Mouse (Mus musculus): ENCODE data around the gene Ptbp3. TPM values are rescaled to one million over a fixed set of nuclear protein-coding genes. Genes with fewer than 3 reads are reported as not detected.
A peak's percentile ranks its signal among the peaks of the same experiment; 100 is the strongest.
"Not testable (repeated sequence)": the region's sequence is repeated elsewhere in the genome, so short reads cannot be mapped to it uniquely, and the experiment has no call there.

The Ptbp3 gene
- 10 to 100 TPM; 27.4 to 30.2 TPM for total RNA-seq (2021)
- long read RNA-seq, experiment 1, full-length matches to known transcripts, result 2 of 4 reads
- long read RNA-seq, experiment 1, partial matches to known transcripts, result 0 of 4 reads
- long read RNA-seq, experiment 1, other reads (novel, unspliced or antisense), result 2 of 4 reads
- long read RNA-seq, experiment 2, full-length matches to known transcripts, result 2 of 2 reads
- long read RNA-seq, experiment 2, partial matches to known transcripts, result 0 of 2 reads
- long read RNA-seq, experiment 2, other reads (novel, unspliced or antisense), result 0 of 2 reads

DNA sequence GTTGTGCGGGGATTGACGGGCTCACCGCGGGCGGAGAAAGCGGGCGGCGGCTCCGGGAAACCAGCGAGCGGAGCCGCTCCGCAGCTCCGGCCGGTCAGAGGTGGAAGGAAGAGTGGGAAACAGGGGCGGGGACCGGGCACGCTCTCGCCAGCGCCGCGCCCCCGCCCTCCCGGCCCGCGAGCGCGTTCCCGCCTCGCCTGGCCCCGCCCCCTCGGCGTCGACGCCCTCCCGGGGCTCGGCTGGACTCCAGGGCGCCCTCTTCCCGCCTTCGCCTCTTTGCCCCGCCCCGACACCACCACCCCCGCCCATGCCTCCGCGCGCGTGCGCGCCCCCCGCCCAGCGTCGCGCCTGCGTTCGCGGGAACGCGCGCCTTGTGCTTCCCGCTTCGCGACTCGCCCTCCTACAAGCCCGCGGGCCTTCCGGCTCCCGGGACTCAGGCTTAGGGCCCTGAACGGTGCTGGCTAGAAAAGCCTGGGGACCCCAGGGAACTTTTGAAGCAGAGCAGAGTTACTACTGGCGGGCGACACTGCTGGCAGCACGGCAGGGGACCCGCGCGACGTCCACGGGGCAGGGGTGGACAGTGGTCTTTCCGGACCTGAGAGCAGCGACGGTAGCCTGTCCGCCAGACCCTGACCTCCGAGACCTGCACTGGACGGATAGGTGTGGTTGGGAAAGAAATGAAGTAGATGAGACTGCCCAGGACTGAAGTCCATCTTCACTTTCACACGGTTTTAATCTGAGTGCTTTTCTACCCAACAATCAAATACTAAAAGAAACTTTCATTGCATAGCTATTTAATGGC lies at the start of gene Ptbp3:
Gene Ptbp3, minus strand, starts transcription at position 190 of the 802 bp plus-strand sequence.
- peak; percentile 84 to 92 for DNase-seq (ENCODE audit: low spot score in 2 of 2)

DNA sequence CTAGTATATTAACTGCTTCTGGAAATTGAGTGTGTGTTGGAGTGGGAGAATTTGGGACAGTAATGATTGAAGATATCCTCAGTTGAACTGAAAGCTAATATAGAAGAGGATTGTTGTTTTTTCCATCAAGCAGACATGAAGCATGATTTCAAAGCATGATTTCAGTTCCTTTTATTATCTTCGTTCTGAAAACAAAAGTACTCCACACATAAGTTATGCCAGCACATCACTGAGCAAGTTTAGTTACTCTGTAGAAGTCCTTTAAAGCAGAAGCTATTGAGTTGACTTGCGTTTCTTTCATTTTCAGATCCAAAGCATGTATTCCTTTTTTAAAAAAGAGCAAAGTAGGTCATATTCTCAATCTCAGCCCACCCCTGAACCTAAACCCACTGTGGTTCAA lies 47.4 kb upstream of the Ptbp3 start:
- no peak for DNase-seq (ENCODE audit: low spot score in 2 of 2)

DNA sequence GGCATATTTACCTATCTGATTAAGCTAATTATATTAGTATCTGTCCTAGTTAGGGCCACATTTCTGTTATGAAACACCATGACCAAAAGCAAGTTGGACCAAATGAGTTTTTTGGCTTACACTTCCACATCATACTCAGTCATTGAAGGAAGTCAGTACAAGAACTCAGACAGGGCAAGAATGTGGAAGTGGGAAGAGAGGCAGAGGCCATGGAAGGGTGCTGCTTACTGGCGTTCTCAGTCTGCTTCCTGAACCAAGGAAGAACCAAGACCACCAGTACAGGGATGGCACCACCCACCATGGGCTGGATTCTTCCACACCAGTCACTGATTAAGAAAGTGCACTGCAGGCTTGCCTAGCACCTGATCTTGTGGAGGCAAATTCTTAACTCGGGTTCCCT lies 45.5 kb upstream of the Ptbp3 start:
- DNase-seq (ENCODE audit: low spot score in 2 of 2), result no peak

DNA sequence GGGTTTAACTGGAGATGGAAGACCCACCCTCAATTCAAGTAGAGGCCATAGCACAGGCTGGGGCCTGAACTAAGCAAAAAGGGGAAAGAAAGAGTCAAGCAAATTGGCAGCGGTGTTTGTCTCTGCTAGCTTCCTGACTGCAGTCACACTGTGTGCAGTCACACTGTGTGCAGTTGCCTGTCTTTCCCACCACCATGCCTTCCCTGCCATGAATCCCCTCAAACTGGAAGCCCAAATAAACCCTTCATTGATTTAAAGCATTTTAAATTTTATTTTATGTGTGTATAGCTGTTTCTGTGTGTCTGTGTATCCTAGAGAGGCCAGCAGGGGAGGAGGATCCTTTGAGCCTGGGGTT lies 38.7 kb upstream of the Ptbp3 start:
- DNase-seq (ENCODE audit: low spot score in 2 of 2), result no peak

DNA sequence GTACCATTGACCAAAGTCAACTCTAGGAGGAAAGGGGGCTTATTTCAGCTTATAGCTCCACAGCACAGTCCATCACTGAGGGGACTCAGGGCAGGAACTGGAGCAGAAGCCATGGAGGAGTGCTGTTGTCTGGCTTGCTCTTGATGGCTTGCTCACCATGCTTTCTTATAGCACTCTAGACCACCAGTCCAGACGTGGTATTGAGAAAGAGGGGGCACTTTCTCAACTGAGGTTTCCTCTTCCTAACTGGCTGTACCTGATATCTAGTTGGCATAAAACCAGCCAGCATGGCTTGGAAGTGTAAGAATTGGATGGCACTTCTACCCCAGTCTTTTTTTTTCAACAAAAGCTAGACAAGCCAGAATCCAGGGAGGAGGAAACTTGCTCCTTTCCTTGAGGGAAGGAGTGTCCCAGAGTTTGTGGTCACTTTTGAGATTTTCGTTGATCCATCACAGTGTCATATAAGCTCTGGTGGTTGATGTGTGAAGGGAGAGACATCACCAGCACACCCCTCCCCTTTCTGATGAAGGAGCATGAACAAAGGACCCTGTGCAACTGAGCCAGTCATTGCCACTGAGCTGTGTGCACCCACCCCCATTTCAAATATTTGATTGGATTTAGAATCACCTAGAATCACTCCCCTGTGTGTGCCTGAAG lies 38.2 kb upstream of the Ptbp3 start:
- no peak for DNase-seq (ENCODE audit: low spot score in 2 of 2)

DNA sequence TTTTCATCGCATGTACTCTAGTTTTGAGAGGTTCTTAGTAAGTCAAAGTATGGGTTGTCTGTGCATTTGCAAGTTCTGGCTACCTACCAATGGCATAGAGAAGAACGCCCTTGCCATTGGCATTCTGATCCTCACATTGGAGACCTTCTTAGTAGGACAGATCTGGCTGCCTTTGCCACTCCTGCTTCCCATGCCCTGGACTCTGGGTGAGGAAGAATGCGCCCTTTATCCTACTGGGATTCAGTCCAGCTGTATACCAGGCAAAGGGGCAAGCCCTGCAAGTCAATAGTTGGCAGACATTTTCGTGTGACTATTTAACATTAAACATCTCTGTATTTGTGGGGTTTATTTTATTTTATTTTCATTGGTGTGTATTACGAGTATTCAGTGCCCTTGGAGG lies 35.9 kb upstream of the Ptbp3 start:
- DNase-seq (ENCODE audit: low spot score in 2 of 2), result peak in 1 of 2 experiments; percentile 35

DNA sequence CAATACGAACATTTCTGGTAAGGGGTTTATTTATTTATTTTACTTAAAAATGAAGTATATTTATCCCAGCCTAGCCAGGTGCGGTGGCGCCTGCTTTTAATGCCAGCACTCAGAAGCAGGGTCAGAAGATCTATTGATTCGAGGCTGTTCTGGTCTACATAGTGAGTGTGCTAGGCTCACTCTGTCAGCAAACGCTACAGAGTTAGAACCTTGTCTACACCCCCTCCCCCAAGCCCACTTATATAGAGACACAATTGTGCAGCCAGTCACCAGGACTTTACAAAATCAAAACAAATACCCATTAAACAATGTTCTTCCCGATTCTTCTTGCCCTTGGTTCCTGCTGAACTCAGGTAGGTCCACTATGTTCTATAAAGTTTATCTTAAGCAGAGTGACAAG lies 33.0 kb upstream of the Ptbp3 start:
- DNase-seq (ENCODE audit: low spot score in 2 of 2), result no peak

DNA sequence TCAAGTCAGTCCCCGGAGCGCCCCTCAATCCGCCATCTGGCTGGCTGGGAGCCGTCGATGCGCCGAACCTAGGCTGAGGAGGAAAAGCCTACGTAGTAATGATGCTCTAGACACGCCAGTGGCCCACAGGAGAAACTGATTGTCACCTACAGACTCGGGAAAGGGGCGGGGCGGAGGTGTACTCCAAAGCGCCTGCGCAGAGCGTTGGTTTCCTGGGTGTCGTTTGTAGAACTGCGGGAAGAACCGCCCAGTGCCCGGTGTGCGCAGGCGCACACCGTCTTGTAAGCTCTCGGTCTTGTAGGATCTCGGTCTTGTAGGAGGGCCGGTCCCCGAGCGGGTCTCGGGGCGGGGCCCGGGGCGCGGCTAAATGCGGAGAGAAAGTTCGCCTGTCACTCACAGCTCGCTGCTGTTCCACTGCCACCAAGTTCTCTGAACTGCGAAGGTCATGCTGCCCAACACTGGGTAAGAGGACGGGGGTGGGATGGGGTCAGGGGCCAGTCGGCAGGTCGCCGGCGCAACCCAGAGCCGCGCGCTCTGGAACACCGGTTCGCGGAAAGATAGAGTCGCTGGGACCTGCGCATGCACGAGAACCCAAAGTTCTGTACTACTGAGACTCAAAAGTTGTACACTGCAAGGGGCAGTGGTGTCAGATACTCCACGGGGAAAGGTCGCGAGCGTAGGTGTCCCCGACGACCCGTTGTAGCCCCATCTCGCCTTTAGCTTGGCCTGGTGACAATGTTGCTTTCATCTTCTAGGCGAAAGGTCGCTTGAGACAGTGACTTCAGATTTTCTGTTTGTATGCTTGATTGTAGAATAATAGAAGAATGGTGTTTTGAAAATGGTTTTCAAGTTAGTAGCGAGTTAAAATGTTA lies 32.4 kb upstream of the Ptbp3 start, which contains the start of gene Hsdl2:
Gene Hsdl2, plus strand, starts transcription at position 250 of the 872 bp plus-strand sequence.
- DNase-seq (ENCODE audit: low spot score in 2 of 2), result peak; percentile 97 to 99

DNA sequence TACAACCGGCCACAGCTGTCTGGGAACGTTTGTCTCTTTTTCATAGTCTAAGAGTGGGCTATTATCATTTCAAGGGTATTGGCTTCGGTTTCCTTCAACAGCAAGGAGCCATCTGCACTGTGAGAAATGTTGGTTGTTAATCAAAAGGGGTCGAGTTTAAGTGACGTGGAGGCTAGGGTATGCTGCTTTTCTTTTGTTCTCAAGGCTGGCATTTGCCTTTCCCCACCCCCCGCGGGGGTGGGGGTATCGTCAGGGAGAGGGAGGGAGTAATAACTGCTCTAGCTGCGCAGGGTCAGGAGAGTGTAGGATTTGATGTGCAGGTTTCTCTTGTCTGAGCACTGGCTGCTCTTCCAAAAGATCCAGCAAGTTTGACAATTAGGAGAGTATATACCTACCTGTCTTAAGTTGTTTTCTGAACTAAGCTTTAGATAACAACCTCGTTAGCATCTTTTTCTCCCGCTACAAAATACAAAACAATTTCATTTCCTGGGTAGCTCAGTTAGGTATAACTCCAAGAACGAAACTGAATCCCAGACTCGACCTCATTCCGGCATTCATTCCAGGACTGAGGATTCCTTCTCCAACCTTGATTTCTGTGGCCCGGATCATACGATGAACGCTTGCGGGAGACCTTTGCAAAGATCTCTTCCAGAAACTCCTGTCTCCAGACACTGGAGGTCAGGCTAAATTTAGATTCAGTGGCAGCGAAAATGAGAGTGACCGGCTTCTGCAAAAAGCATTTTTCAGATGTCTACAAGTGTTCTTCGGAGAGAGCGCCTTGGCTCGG lies 31.5 kb upstream of the Ptbp3 start:
- peak; percentile 29 to 40 for DNase-seq (ENCODE audit: low spot score in 2 of 2)

DNA sequence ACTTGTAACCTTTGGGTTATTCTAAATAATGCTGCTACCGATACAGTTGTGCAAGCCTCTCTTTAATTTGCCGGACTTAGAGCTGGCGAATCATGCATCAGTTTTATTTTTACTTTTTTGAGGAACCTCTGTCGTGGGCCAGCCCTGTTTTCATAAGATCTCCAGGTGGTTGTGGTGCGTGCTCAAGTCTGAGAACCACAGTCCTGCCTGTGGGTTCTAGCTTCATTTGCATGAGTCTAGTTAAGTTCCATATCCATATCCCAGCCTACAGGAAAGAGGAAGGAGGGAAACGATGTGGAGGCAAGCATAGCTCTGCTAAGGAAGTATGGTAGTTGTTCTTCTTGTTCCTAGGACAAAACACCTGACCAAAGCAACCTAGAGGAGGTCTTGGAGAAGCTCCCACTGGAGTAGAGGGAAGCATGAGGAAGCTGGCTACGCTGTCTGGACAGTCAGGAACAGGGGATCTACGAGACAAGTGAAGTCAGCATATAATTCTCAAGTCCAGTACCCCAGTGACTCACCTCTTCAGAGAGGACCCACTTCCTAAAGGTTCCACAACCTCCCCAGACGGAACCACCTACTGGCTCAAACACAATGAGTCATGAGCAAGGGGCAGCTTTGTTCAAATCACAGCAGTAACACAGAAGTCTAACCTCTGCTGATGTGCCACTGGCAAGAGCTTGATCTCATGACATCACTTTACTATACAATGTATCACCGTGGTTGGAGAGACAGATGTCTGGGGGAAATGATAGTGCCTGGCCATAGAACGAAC lies 26.2 kb upstream of the Ptbp3 start:
- no peak for DNase-seq (ENCODE audit: low spot score in 2 of 2)

DNA sequence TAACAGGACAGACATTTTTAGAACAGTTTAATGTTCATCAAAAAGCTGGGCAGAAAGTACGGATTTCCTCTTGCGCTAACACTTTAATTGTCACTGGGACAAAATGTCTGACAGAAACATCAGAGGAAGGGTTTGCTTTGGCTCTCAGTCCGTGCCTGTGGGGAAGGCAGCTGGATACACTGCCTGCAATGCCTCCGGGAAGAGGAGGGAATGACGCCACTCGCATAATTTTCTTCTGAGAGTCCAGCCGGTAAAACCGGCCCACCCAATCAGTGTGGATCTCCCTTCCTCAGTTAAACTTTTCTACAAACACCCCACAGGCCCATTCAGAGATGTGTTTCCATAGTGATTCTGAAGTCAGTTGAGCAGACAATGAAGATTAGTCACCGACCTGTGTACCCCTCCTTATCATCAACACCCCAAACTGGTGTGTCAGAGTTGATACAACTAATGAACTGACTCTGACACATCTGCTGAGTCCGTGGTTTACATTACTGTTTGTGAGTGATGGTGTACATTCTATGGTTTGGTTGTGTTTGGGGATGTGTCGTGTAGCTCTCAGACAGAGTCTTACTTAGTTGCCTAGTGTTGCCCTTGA lies 23.5 kb upstream of the Ptbp3 start:
- DNase-seq (ENCODE audit: low spot score in 2 of 2), result no peak

DNA sequence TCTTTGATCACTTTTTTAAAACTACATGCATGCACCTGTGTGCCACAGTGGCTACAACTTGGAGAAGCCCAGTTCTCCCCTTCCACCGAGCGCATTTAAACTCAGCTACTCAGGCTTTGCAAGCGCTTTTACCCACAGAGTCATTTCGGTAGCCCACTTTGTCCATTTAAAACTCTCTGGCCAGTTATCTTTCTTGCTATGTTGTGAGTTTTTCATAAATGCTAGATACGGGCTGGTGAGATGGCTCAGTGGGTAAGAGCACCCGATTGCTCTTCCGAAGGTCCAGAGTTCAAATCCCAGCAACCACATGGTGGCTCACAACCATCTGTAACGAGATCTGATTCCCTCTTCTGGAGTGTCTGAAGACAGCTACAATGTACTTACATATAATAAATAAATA lies 21.4 kb upstream of the Ptbp3 start:
- DNase-seq (ENCODE audit: low spot score in 2 of 2), result not testable (repeated sequence)

DNA sequence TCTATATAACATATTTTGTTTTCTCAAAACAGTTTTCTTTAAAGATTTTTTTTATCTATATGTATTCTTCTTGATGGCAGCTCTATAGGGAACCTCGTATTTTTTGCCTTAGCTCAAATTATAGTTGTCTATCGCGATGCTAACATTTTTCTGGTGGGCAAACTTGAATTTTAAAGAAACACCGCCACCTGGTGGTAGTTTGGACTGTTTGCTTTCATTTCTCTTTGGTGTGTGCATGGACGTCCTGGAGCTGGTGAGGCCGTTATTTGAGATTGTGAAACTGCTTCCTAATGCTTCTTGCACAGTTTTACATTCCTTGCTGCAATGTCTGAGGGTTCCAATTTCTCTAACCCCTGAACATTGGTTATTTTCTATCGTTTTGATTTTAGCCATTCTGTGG lies 20.4 kb upstream of the Ptbp3 start:
- peak; percentile 68 to 89 for DNase-seq (ENCODE audit: low spot score in 2 of 2)

DNA sequence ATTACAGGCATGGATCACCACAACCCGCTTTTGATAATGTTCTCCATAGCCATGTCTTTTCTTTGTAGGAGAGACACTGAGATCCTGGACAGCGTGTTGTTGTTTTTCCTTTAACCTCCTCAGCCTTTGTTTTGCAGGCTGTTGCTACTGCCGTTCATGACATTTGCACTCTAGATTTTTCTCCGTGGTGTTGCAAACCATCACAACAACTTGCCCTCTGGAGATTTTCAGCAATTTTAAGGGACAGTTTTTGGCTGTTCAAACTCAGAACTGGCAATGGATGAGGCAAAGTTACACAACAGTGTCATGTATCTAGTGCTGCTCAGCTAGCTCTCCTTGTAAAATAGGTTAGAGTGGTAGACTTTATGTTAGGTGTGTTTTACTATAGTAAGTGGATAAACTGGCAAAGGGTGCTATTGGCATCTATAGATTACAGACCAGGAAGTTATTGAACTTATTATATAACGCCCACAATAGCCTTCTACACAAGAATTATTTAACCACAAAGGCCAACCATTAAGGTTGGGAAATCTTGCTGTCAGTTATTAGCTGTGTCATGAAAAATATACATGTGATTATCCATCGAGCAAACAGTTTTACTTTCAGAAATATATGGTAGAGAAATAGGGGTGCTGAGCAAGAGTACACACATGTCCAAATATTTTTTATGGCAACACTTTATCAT lies 18.6 kb upstream of the Ptbp3 start:
- no peak for DNase-seq (ENCODE audit: low spot score in 2 of 2)

DNA sequence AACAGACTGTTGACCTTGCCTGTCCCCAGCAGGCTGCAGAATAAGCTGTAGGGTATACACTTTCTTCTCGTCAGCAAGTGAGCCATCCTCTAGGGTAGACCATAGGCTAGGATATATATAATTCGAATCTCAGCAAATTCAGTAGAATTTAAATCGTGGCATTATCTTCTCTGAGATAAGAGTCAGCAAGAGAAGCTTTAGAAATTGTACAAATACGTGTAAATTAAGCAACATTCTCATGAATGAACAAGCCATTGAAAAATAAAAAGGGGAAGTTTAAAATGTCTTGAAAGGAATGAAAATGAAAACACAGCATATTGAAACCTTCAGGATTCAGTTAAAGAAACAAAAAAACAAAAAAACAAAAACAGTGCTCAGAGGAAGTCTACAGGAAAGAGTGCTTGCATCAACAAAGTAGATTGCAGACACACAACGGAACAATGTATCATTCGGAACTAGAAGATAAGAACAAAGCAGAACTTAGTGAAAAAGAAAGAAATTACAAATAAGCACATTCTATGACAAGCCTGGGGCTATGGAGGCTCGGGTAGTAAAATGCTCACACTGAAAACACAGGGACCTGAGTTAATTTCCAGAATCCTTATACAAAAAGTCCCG lies 16.5 kb upstream of the Ptbp3 start:
- DNase-seq (ENCODE audit: low spot score in 2 of 2), result no peak

DNA sequence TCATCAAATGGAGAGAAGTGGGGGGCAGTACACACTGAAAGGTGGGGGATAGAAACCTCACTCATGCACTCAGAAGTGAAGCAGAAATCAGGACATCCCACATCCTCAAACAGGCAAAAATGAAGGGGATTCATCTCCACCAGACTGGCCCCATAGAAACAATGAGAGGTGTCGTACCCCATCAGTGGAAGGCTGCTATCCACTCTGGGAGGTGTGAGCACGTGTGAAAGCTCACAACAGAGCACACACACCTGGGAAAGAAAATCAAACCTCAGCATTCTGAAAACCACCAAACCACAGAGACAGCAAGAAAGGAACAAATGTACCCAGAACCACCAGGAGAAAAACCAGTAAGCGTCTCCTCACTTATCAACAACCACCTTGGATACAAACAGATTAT lies 15.0 kb upstream of the Ptbp3 start:
- no peak for DNase-seq (ENCODE audit: low spot score in 2 of 2)

DNA sequence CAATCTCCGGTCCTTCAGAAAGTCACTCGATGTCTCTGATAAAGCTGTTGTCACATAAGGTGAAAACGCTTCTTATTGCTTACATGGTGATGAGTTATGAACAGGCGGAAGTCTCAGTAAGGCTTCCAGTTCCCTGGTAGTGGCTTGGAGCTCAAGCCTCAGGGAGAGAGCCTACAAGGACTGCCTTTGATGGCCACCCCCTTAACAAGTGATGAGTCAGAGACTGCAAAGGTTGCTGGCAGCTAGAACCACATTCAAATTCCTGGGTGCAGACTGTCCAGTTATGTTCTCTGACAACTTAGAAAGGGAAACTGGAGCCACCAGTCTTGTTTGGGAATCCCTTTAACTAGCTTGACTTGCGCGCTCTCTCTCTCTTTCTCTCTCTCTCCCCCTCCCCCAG lies 11.0 kb upstream of the Ptbp3 start:
- DNase-seq (ENCODE audit: low spot score in 2 of 2), result no peak

DNA sequence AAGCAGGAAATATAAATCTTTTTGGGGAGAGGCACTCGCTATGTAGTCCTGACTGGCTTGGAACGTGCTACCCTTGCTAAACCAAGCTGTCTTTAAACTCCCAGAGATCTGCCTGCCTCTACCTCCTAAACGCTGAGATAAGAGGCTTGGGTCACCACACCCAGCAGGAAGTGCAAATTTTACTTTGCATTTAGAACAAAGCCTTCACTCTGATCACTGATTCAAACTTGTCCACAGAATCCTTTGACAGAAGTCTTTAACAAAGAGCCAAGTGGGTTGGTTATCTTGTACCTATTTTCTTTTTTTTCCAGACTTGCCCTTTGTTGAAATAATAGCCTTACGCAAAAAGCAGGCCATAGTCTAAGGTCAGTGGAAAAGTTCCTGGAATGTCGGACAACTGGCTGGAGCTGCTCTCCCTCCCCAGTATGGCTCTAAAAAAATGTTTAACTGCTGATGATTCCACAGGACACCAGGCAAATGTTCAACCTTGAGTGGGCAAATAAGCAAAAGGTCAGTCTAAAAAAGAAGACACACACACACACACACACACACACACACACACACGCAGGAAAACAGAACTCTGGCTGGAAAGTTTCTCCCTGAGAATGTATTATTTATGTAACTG lies 9.0 kb upstream of the Ptbp3 start:
- no peak for DNase-seq (ENCODE audit: low spot score in 2 of 2)

All from layer of hippocampus, postnatal 14 days (tissue).